Mouse (Mus musculus) embryonic facial prominence, embryonic 13.5 days (tissue): Measurements from ENCODE around the gene Gpam. TPM values are rescaled to one million over a fixed set of nuclear protein-coding genes. Genes with fewer than 3 reads are reported as not detected.
"Not testable (repeated sequence)": the region's sequence is repeated elsewhere in the genome, so short reads cannot be mapped to it uniquely, and the experiment has no call there.

ENCODE experiments used
- ATAC-seq: fragments of 200-750 bp; cut with Nextera tagmentation; 2 replicates; pipeline ENCODE4 v1.8.0; 2017; ENCODE audit warnings: low read depth; ENCODE audit not compliant: insufficient number of reproducible peaks, insufficient read depth, low FRiP score, low TSS enrichment
- H3K27ac ChIP-seq: fragments of 300-500 bp; sonication (generic); 2 replicates; pipeline ENCODE4 v1.5.1; 2015; ENCODE audit warnings: moderate library complexity, mild to moderate bottlenecking, inconsistent platforms
- H3K27me3 ChIP-seq: fragments of 300-500 bp; sonication (generic); 2 replicates; pipeline ENCODE4 v1.6.1; 2015; ENCODE audit warnings: mild to moderate bottlenecking, inconsistent platforms
- H3K36me3 ChIP-seq: fragments of 300-500 bp; sonication (generic); 2 replicates; pipeline ENCODE4 v1.6.1; 2015; ENCODE audit warnings: mild to moderate bottlenecking, inconsistent platforms
- H3K4me1 ChIP-seq: fragments of 300-500 bp; sonication (generic); 2 replicates; pipeline ENCODE4 v1.6.1; 2015; ENCODE audit warnings: inconsistent platforms
- H3K4me2 ChIP-seq: fragments of 300-500 bp; sonication (generic); 2 replicates; pipeline ENCODE4 v1.6.1; 2015; ENCODE audit warnings: moderate library complexity, mild to moderate bottlenecking, inconsistent platforms
- H3K4me3 ChIP-seq: fragments of 300-500 bp; sonication (generic); 2 replicates; pipeline ENCODE4 v1.5.1; 2015; ENCODE audit warnings: mild to moderate bottlenecking, inconsistent platforms
- H3K9ac ChIP-seq: fragments of 300-500 bp; sonication (generic); 2 replicates; pipeline ENCODE4 v1.6.1; 2015; ENCODE audit warnings: mild to moderate bottlenecking, inconsistent platforms
- H3K9me3 ChIP-seq: fragments of 300-500 bp; sonication (generic); 2 replicates; pipeline ENCODE4 v1.6.1; 2016; ENCODE audit warnings: inconsistent platforms
- WGBS: fragments of 180-500 bp; shearing (Covaris S2); methylation state at CpG from one replicate; pipeline ENCODE4 v1.1.7; 2015; ENCODE audit warnings: mixed read lengths; 5-methylcytosine and 5-hydroxymethylcytosine counted together
- polyA plus RNA-seq: library from polyadenylated mRNA; unstranded; fragments of >200 nt; fragmentation: Nextera tagmentation; extraction: Ambion mirVana; gene quantifications from 2 replicates; pipeline ENCODE4 v1.2.1, GENCODE M21; 2015

Gpam gene
- polyA plus RNA-seq, 1 experiment from 2014 or later, result 14.0 TPM

DNA sequence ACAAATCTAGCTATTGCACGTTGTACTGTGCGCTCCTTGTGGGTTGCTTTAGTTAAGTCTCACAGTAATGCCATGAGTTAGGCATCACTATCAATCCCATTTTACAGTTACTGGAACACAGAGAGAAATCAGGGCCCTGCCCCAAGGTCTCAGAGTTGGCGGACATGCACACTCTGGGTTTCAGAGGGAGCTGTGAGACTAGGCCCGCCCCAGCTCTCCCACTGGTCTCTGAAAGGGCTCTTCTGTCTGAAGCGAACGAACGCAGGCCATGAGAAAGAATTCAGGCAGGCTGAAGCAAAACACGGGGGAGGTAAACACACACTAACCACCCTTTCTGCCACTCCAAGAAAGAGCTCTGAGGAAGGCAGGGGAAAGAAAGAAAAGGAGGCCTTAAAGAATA is 31.6 kb upstream of the Gpam start:
- no peaks in the 10 kb centered on the region for H3K9me3 ChIP-seq
- no peak for ATAC-seq
- no peaks in the 10 kb centered on the region for H3K36me3 ChIP-seq
- no peaks in the 10 kb centered on the region for H3K4me1 ChIP-seq
- no peak overlapping the region for H3K9ac ChIP-seq
- no peaks in the 10 kb centered on the region for H3K27me3 ChIP-seq
- no peak overlapping the region for H3K4me2 ChIP-seq
- no peak overlapping the region for H3K27ac ChIP-seq
- WGBS, result 63% methylated on average over 8 of the region's 8 CpGs
- no peak overlapping the region for H3K4me3 ChIP-seq

DNA sequence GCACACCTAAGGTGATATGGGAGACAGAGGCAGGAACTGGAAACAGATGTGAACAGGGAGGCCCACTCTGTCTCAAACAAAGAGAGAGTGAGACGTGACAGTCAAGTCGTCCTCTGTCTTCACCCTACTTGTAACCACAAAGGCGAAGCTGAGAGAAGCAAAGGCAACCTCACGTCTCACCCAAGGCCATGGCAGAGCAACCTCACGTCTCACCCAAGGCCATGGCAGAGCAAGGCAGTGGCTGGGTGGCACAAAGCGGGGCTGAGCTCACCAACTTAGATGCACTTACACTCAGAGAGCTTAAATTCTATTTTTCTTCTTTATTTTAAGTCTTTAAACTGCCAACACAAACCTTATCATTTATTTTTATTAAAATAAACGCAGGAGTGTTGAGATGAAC is 30.0 kb upstream of the Gpam start:
- H3K27me3 ChIP-seq, result no peaks in the 10 kb centered on the region
- H3K27ac ChIP-seq, result no peak overlapping the region
- WGBS, result 82% methylated on average over 7 of the region's 7 CpGs
- H3K36me3 ChIP-seq, result no peaks in the 10 kb centered on the region
- no peak overlapping the region for H3K4me2 ChIP-seq
- H3K4me3 ChIP-seq, result no peak overlapping the region
- H3K4me1 ChIP-seq, result no peaks in the 10 kb centered on the region
- no peaks in the 10 kb centered on the region for H3K9me3 ChIP-seq
- H3K9ac ChIP-seq, result no peak overlapping the region
- ATAC-seq, result no peak

DNA sequence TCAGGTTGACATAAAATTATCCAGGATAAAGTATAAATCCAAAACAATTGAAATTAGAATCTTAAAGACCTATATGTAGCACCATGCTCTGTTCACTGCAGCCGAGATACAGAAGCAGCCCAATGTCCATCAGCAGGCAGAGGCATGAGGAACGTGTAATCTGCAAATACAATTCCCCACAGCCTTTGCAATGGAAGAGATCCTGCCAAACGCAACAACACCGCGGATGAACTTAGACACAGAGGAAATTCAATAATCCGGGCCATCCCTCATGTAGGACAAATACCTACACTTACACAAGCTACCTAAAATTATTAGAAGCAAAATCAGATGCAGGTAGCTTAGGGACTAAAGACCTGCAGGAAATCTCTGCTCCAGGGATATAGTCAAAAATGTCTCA is 25.9 kb upstream of the Gpam start:
- Histone ChIP-seq H3K27ac (no peak overlapping the region), H3K4me1 (0 out of 2 replicates have a peak, but pooled peaks cover 4% of the 10 kb centered on the region), H3K4me2 (no peak overlapping the region), H3K36me3 (no peaks in the 10 kb centered on the region), H3K4me3 (no peak overlapping the region), H3K27me3 (no peaks in the 10 kb centered on the region), H3K9ac (no peak overlapping the region), H3K9me3 (peaks cover 3% of the 10 kb centered on the region; the same call in 1 of the 2 replicates)
- ATAC-seq, result no peak
- 90% methylated on average over 6 of the region's 6 CpGs for whole genome bisulfite sequencing

DNA sequence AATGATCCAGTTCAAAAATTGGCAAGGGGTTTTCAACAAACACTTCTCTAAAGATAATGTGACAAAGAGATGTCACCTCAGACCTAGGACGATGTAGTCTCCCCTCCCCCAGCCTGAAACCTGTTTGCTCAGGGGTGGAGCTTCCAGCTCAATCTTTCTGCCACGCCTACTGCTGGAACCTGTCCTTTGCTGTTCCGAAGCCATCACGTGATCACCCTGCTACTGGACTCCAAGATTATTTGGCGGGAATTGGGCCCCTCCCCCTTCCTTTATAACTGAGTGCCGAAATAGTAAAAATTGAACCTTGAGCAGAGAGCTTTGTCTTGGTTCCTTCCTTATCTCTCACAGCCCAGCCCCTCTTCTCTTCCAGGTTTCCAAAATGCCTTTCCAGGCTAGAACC is 25.2 kb upstream of the Gpam start:
- H3K4me2 ChIP-seq, H3K27me3 ChIP-seq, H3K27ac ChIP-seq, H3K9ac ChIP-seq, H3K36me3 ChIP-seq, H3K9me3 ChIP-seq, ATAC-seq, H3K4me3 ChIP-seq: not testable (repeated sequence)
- WGBS, result 74% methylated on average over 6 of the region's 6 CpGs
- H3K4me1 ChIP-seq, result peaks cover 11% of the 10 kb centered on the region; the same call in 1 of the 2 replicates

DNA sequence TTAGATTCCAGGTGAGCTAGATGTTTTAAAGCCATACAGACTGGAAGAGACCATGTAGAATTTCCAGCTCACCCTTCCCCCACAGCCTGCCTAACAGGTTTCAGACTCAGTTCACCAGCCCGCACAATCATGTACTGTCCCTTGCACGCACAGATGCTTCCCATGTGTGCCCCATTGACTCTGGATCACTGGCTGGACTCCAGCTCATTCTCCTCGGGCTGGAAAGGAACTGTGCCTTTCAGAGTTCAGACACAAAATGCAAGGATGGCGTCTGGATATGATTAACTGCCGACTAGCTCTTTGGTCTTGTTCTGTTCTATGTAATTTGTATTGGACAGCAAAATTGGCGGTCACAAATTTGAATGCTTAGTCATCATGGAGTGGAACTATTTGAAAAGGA is 22.6 kb upstream of the Gpam start:
- Histone ChIP-seq H3K27ac (no peak overlapping the region), H3K27me3 (no peaks in the 10 kb centered on the region)

DNA sequence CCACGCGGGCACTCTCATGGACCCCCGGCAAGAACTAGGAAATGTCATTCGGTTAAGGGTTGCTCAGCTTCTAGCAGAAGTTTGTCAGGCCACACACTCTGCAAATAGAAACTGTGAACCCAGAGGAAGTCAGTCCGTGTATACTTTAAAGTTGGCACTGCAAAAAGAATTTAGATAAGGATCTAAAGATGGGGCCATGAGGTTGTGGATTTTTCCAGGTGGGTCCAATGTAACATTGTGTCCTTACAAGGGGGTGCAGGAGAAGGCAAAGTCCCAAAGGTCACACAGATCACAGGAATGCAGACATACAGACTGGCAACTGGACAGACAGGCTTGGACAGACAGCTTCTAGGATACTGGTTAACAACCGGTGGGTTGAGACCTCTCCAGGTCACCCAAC is 21.1 kb upstream of the Gpam start:
- H3K27me3 ChIP-seq, result no peaks in the 10 kb centered on the region
- H3K36me3 ChIP-seq, result no peaks in the 10 kb centered on the region
- no peak overlapping the region for H3K9ac ChIP-seq
- no peak for ATAC-seq
- peaks cover 3% of the 10 kb centered on the region; the same call in 1 of the 2 replicates for H3K9me3 ChIP-seq
- H3K4me3 ChIP-seq, result no peak overlapping the region
- H3K4me2 ChIP-seq, result no peak overlapping the region
- peaks cover 30% of the 10 kb centered on the region for H3K4me1 ChIP-seq
- WGBS, result 71% methylated on average over 6 of the region's 6 CpGs
- no peak overlapping the region for H3K27ac ChIP-seq

More for the DNA sequence above, 22.6 kb upstream of the Gpam start:
- Histone ChIP-seq H3K4me3 (no peak overlapping the region), H3K9me3 (peaks cover 3% of the 10 kb centered on the region; the same call in 1 of the 2 replicates), H3K9ac (no peak overlapping the region), H3K4me2 (no peak overlapping the region), H3K36me3 (no peaks in the 10 kb centered on the region), H3K4me1 (peaks cover 17% of the 10 kb centered on the region)
- no peak for ATAC-seq
- WGBS, result 23% methylated on average over 6 of the region's 6 CpGs

DNA sequence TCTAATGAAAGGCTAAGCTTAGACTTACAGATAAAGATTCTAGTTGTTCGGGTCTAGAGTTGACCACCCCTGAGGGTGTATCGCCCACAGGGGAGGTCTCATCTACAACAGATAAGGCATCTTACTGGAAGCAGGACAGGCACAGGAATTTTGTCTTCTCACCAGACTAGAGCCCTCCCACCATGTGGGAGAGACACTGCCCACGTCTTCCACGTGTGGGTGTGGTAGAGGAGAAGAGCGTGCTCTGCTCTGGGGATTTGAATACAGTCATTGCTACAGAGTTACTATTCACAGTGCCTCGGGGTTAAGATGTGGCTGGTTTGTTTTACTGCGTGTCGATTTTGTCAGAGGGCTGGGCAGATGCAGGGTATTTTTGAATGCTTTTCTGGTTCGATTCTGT is 20.5 kb upstream of the Gpam start:
- ATAC-seq, result no peak
- no peaks in the 10 kb centered on the region for H3K36me3 ChIP-seq
- H3K27me3 ChIP-seq, result no peaks in the 10 kb centered on the region
- H3K4me1 ChIP-seq, result peaks cover 30% of the 10 kb centered on the region
- H3K4me3 ChIP-seq, result no peak overlapping the region
- H3K9ac ChIP-seq, result no peak overlapping the region
- peaks cover 3% of the 10 kb centered on the region; the same call in 1 of the 2 replicates for H3K9me3 ChIP-seq
- H3K4me2 ChIP-seq, result no peak overlapping the region
- no peak overlapping the region for H3K27ac ChIP-seq
- WGBS, result 58% methylated on average over 9 of the region's 9 CpGs

DNA sequence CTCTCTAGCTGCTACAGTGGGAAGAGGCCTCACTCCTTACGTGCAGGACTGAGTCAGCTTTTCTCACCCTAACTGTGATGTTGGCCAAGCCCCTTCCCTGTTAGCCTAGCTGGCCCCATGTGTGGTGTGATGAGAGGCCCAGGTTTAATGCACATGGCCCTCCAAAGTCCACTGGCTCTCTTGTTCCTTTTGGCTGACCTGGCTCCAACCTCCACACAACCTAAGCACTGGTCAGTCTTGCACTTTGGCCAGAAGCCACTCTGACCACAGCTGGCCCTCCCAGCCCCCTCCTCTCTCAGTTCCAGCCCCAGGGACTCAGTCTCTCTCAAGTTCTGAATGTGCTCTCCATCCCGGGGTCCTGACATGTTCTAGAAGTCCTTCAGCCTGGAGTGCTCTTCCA is 18.1 kb upstream of the Gpam start:
- no peak for ATAC-seq

DNA sequence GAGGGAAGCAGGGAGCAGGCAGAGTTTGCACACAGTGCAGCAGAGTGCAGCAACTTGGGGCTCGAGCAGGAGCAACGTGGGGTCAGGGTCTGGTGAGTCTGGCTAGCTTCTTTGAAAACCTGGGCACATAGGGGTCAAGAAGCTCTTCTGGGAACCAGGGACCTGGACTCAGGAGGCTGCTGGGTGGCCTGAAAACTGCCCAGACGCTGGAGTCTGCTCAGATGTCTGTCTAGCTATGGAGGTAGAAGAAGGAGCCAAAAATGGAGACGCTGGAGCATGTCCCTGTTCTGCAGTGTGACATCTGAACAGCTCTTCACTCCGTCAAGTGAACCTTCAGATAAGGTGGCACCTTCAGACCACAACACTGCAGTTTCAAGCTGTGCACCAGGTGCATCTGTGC is 17.7 kb upstream of the Gpam start:
- Histone ChIP-seq H3K4me3 (no peak overlapping the region), H3K4me2 (no peak overlapping the region), H3K9me3 (no peaks in the 10 kb centered on the region), H3K27ac (peak overlapping the region; percentile 81), H3K36me3 (no peaks in the 10 kb centered on the region), H3K27me3 (no peaks in the 10 kb centered on the region), H3K9ac (no peak overlapping the region), H3K4me1 (peaks cover 32% of the 10 kb centered on the region)
- 62% methylated on average over 5 of the region's 5 CpGs for WGBS
- no peak for ATAC-seq

More for the DNA sequence above, 18.1 kb upstream of the Gpam start:
- no peak overlapping the region for H3K9ac ChIP-seq
- peaks cover 32% of the 10 kb centered on the region for H3K4me1 ChIP-seq
- WGBS, result 84% methylated on average over 2 of the region's 2 CpGs
- H3K27ac ChIP-seq, result no peak overlapping the region
- H3K4me3 ChIP-seq, result no peak overlapping the region
- no peak overlapping the region for H3K4me2 ChIP-seq
- peaks cover under 1% of the 10 kb centered on the region; the same call in 1 of the 2 replicates for H3K9me3 ChIP-seq
- H3K36me3 ChIP-seq, result no peaks in the 10 kb centered on the region
- H3K27me3 ChIP-seq, result no peaks in the 10 kb centered on the region

DNA sequence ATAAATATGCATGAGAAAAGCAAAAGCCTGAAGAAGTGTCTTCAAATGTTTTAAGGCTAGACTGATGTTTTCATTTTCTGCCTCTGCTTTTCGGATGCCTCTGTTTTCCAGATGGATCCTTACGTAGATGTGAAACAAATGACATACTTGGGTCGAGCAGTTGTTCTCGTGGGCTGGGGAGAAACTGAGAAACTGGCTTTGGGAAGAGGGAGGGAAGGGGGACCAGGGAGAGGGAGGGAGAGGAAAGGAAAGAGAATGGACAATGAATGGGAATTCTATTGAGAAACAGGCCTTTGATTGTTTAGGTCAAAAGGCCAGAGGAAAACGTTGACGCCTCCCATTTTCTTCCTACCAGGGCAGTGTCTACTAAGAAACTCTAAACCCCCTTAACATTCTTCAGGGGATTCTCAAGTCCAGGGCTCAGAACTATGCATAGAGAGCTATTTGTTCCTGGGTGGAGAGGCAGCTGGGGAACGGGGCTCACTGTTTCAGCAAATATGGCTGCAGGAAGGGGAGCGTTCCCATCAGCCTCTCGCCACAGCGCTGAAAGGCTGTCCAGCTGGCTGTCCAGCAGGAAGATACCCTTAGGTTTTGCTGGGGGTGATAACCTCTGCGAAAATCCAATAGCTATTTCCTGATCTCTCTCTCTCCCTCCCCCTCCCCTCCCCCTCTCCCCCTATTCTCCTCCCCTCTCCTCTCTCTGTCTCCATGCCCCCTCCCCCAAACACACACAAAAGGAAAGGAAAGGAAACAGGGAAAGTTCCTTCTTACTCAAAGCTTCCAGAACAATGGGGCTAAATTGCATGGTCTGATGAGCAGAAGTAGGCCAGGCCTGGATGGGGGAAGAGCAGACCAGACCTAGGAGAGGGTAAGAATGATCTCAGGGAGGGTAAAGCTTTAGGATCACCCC is 16.6 kb upstream of the Gpam start:
- H3K9ac ChIP-seq, result no peak overlapping the region
- 16% methylated on average over 11 of the region's 11 CpGs for WGBS
- no peak for ATAC-seq
- no peak overlapping the region for H3K4me2 ChIP-seq
- no peaks in the 10 kb centered on the region for H3K9me3 ChIP-seq
- no peaks in the 10 kb centered on the region for H3K27me3 ChIP-seq
- H3K27ac ChIP-seq, result peak overlapping the region; percentile 81
- no peak overlapping the region for H3K4me3 ChIP-seq
- no peaks in the 10 kb centered on the region for H3K36me3 ChIP-seq
- H3K4me1 ChIP-seq, result peaks cover 32% of the 10 kb centered on the region

DNA sequence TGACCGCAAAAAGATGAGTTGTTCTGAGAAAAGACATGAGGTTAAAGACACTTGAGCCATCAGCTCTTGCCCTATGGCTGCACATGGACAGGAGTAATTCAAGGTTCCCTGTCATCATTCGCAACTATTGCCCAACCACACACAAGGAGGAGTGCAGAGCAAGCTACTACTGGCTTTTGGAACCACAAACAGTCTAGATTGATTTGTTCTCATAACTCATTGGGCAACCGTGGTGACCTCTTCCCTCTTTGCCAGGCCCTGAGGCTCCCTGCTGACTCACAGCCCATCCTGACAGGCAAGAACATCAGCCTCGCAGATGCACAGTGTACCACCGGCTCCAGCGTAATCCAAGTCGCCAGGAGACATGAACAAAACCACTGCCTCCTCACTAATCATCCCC is 12.3 kb upstream of the Gpam start:
- H3K36me3 ChIP-seq, result no peaks in the 10 kb centered on the region
- no peak overlapping the region for H3K4me2 ChIP-seq
- no peak overlapping the region for H3K9ac ChIP-seq
- H3K9me3 ChIP-seq, result no peaks in the 10 kb centered on the region
- no peak overlapping the region for H3K4me3 ChIP-seq
- peaks cover 12% of the 10 kb centered on the region for H3K4me1 ChIP-seq
- 53% methylated on average over 7 of the region's 7 CpGs for WGBS
- no peaks in the 10 kb centered on the region for H3K27me3 ChIP-seq
- no peak for ATAC-seq
- no peak overlapping the region for H3K27ac ChIP-seq

DNA sequence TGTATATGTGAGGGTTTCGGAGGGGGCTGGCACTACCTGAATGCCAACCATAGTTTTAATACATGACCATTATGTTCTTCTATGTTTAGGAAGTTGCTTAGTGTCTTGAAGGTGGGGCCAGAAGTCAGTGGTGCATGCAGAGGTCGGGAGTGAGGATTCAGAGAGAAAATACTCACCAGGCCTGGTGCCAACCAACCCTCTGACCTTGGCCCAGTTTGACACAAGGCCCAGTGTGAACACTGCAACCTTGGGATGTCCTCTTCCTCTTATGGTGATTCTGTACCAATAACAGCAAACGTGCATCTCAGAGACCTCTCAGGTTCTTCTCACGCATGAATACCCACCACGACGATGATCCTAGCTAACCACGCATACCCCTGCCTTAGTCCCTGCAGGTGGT is 11.5 kb upstream of the Gpam start:
- Histone ChIP-seq H3K27me3 (no peaks in the 10 kb centered on the region), H3K4me1 (peaks cover 4% of the 10 kb centered on the region; the same call in 1 of the 2 replicates), H3K9ac (no peak overlapping the region), H3K27ac (no peak overlapping the region), H3K4me3 (no peak overlapping the region), H3K9me3 (no peaks in the 10 kb centered on the region), H3K36me3 (no peaks in the 10 kb centered on the region), H3K4me2 (no peak overlapping the region)
- WGBS, result 82% methylated on average over 7 of the region's 7 CpGs
- ATAC-seq, result no peak
